Mouse (Mus musculus) G1E (cell line): ENCODE measurements at regions not wholly inside any gene's neighbourhood (a gene's known extent, or its start where the extent isn't known, plus 50 kb on each side); places are given as distances from the start of the nearest gene placed in this dataset.

Experiments
- ATAC-seq: 2 replicates; pipeline ENCODE4 v1.8.0; 2016; ENCODE audit warnings: mild to moderate bottlenecking; ENCODE audit not compliant: insufficient number of reproducible peaks, poor library complexity, low FRiP score, severe bottlenecking; ENCODE audit errors: extremely low read depth
- DNase-seq: peaks from one replicate; pipeline ENCODE4 v3.0.0; 2012; ENCODE audit warnings: low spot score
- H3K27me3 ChIP-seq: 2 replicates; pipeline ENCODE4 v1.6.1; 2012; ENCODE audit warnings: mild to moderate bottlenecking, low read length, inconsistent platforms; ENCODE audit not compliant: insufficient read depth
- H3K36me3 ChIP-seq: replicated peaks from 2 replicates; pipeline ENCODE3; 2012; ENCODE audit warnings: mild to moderate bottlenecking, inconsistent platforms
- H3K4me1 ChIP-seq: 2 replicates; pipeline ENCODE4 v1.6.1; 2012; ENCODE audit warnings: low read depth, low read length, inconsistent platforms, mixed read lengths; ENCODE audit not compliant: insufficient read depth
- H3K4me3 ChIP-seq: 2 replicates; pipeline ENCODE4 v1.5.1; 2012; ENCODE audit warnings: low read depth, mild to moderate bottlenecking, inconsistent platforms, low read length, moderate library complexity, mixed read lengths
- H3K9me3 ChIP-seq: replicated peaks from 2 replicates; pipeline ENCODE4 v1.6.1; 2012; ENCODE audit warnings: inconsistent platforms
- CTCF ChIP-seq: IDR thresholded peaks from 2 replicates; pipeline ENCODE4 v1.5.1; 2012; ENCODE audit warnings: low read depth, low read length, inconsistent platforms, mixed read lengths
- GATA1 ChIP-seq: IDR thresholded peaks from 2 replicates; pipeline ENCODE4 v1.6.1; 2012; ENCODE audit warnings: borderline replicate concordance, low read length, inconsistent platforms, mixed read lengths
- GATA2 ChIP-seq: IDR thresholded peaks from 2 replicates; pipeline ENCODE4 v1.6.1; 2012; ENCODE audit warnings: low read depth, low read length, inconsistent platforms, borderline replicate concordance
- POLR2AphosphoS5 ChIP-seq: IDR thresholded peaks from 2 replicates; pipeline ENCODE4 v1.6.1; 2012; ENCODE audit warnings: low read depth, low read length, inconsistent platforms; ENCODE audit not compliant: insufficient replicate concordance
- TAL1 ChIP-seq: conservative IDR thresholded peaks from 2 replicates; pipeline ENCODE4 v1.6.1; 2012; ENCODE audit warnings: low read depth, low read length, inconsistent platforms, mixed read lengths

- Histone ChIP-seq H3K36me3 (no peaks in the 10 kb centered on the region), H3K9me3 (no peaks in the 10 kb centered on the region), H3K27me3 (no peaks in the 10 kb centered on the region), H3K4me1 (no peaks in the 10 kb centered on the region), H3K4me3 (no peak overlapping the region)
- ATAC-seq (no peak), DNase-seq (no peak)
- TF ChIP-seq GATA2, result no peak
These were observed 143.5 kb upstream of the Tbl1x start for GRCm38 (mm10) chrX:77367351-77367750.

GRCm38 (mm10) chrX:77387271-77387670, 123.5 kb upstream of the Tbl1x start:
- Histone ChIP-seq H3K27me3 (no peaks in the 10 kb centered on the region), H3K36me3 (no peaks in the 10 kb centered on the region), H3K9me3 (no peaks in the 10 kb centered on the region), H3K4me1 (no peaks in the 10 kb centered on the region), H3K4me3 (no peak overlapping the region)
- no peak for ATAC-seq
- no peak for DNase-seq
- TF ChIP-seq CTCF (no peak), POLR2AphosphoS5 (no peak)

GRCm38 (mm10) chrX:77391760-77392446, 118.9 kb upstream of the Tbl1x start:
- ATAC-seq (no peak), DNase-seq (no peak)
- H3K4me3 ChIP-seq, result no peak overlapping the region
- H3K36me3 ChIP-seq, result no peaks in the 10 kb centered on the region
- H3K4me1 ChIP-seq, result no peaks in the 10 kb centered on the region
- no peaks in the 10 kb centered on the region for H3K9me3 ChIP-seq
- H3K27me3 ChIP-seq, result no peaks in the 10 kb centered on the region
- TF ChIP-seq CTCF (no peak), GATA2 (no peak), GATA1 (no peak), POLR2AphosphoS5 (no peak), TAL1 (no peak)

GRCm38 (mm10) chrX:77406896-77407295, 103.9 kb upstream of the Tbl1x start:
- no peaks in the 10 kb centered on the region for H3K36me3 ChIP-seq
- ATAC-seq (no peak), DNase-seq (no peak)
- no peaks in the 10 kb centered on the region for H3K9me3 ChIP-seq
- H3K4me3 ChIP-seq, result no peak overlapping the region
- H3K4me1 ChIP-seq, result no peaks in the 10 kb centered on the region
- no peak for TF ChIP-seq TAL1
- H3K27me3 ChIP-seq, result no peaks in the 10 kb centered on the region

GRCm38 (mm10) chrX:77407925-77408324, 102.9 kb upstream of the Tbl1x start:
- H3K9me3 ChIP-seq, result no peaks in the 10 kb centered on the region
- TF ChIP-seq CTCF, result no peak
- TF ChIP-seq GATA2, result no peak
- TF ChIP-seq GATA1, result no peak
- TF ChIP-seq TAL1, result no peak
- no peak for TF ChIP-seq POLR2AphosphoS5
- DNase-seq (no peak), ATAC-seq (no peak)
- H3K4me1 ChIP-seq, result no peaks in the 10 kb centered on the region
- H3K4me3 ChIP-seq, result no peak overlapping the region
- H3K27me3 ChIP-seq, result no peaks in the 10 kb centered on the region
- no peaks in the 10 kb centered on the region for H3K36me3 ChIP-seq

GRCm38 (mm10) chrX:77409370-77409769, 101.4 kb upstream of the Tbl1x start:
- no peaks in the 10 kb centered on the region for H3K36me3 ChIP-seq
- TF ChIP-seq TAL1, result no peak
- no peak for TF ChIP-seq CTCF
- TF ChIP-seq POLR2AphosphoS5, result no peak
- TF ChIP-seq GATA2, result no peak
- no peak for TF ChIP-seq GATA1
- no peaks in the 10 kb centered on the region for H3K9me3 ChIP-seq
- ATAC-seq (no peak), DNase-seq (no peak)
- H3K27me3 ChIP-seq, result no peaks in the 10 kb centered on the region
- no peaks in the 10 kb centered on the region for H3K4me1 ChIP-seq
- no peak overlapping the region for H3K4me3 ChIP-seq

GRCm38 (mm10) chrX:77410812-77411211, 100.0 kb upstream of the Tbl1x start:
- TF ChIP-seq GATA2 (no peak), GATA1 (no peak), POLR2AphosphoS5 (no peak), TAL1 (no peak)
- DNase-seq (no peak), ATAC-seq (no peak)
- Histone ChIP-seq H3K36me3 (no peaks in the 10 kb centered on the region), H3K9me3 (no peaks in the 10 kb centered on the region), H3K4me1 (no peaks in the 10 kb centered on the region), H3K27me3 (no peaks in the 10 kb centered on the region), H3K4me3 (no peak overlapping the region)
